Mouse (Mus musculus) CH12.LX (cell line): ENCODE data around the gene Aspscr1. TPM values are rescaled to one million over a fixed set of nuclear protein-coding genes. Genes with fewer than 3 reads are reported as not detected.

Source experiments
- DNase-seq: peaks from one replicate; pipeline ENCODE4 v3.0.0-alpha.2; 2013; ENCODE audit errors: extremely low read depth
- H3K27ac ChIP-seq: 2 replicates; pipeline ENCODE4 v1.5.1; 2012; ENCODE audit warnings: low read depth, mild to moderate bottlenecking, control low read depth, moderate library complexity; ENCODE audit not compliant: insufficient read depth
- H3K27me3 ChIP-seq: replicated peaks from 2 replicates; pipeline ENCODE3; 2012; ENCODE audit warnings: inconsistent platforms
- H3K36me3 ChIP-seq, 2 experiments: replicated peaks in 1 of 2; 2 replicates each; pipeline versions ENCODE3 to v1.6.1; 2012; ENCODE audit warnings: inconsistent platforms in 1 of 2, low read length in 1 of 2, mild to moderate bottlenecking in 1 of 2, mixed read lengths in 1 of 2, moderate library complexity in 1 of 2; ENCODE audit not compliant: control insufficient read depth in 1 of 2, insufficient read depth in 1 of 2
- H3K4me1 ChIP-seq, 2 experiments: 2 replicates each; pipeline ENCODE4 v1.6.1; 2012; ENCODE audit warnings: inconsistent platforms in 1 of 2, moderate library complexity in 1 of 2; ENCODE audit not compliant: insufficient read depth in 2 of 2, control insufficient read depth in 1 of 2
- H3K4me2 ChIP-seq: 2 replicates; pipeline ENCODE4 v1.6.1; 2012; ENCODE audit warnings: low read depth, mild to moderate bottlenecking, control low read depth; ENCODE audit not compliant: poor library complexity, insufficient read depth, severe bottlenecking
- H3K4me3 ChIP-seq, 3 experiments: fragments of 150-350 bp in 1 of 3; sonication (generic) in 1 of 3; replicated peaks in 1 of 3; 2 replicates each; pipeline versions ENCODE3 to v1.5.1; 2011 to 2012; ENCODE audit warnings: low read depth in 2 of 3, low read length in 2 of 3, mild to moderate bottlenecking in 2 of 3, moderate library complexity in 2 of 3, control low read depth in 1 of 3, improper control_type of control experiment in 1 of 3, inconsistent platforms in 1 of 3, mixed read lengths in 1 of 3; ENCODE audit not compliant: poor library complexity in 1 of 3
- H3K79me2 ChIP-seq: replicated peaks from 2 replicates; pipeline ENCODE4 v1.6.1; 2012; ENCODE audit warnings: mild to moderate bottlenecking, moderate library complexity; ENCODE audit not compliant: control insufficient read depth, poor library complexity, insufficient read depth, severe bottlenecking; ENCODE audit errors: extremely low read depth
- H3K9ac ChIP-seq: 2 replicates; pipeline ENCODE4 v1.6.1; 2012; ENCODE audit warnings: low read depth, mild to moderate bottlenecking, control low read depth, moderate library complexity; ENCODE audit not compliant: insufficient read depth
- H3K9me3 ChIP-seq: replicated peaks from 2 replicates; pipeline ENCODE3; 2012; ENCODE audit warnings: low read length, inconsistent platforms, mixed read lengths
- CHD2 ChIP-seq: IDR thresholded peaks from 2 replicates; pipeline ENCODE4 v1.6.1; 2011; ENCODE audit warnings: low read length, improper control_type of control experiment
- CTCF ChIP-seq, 2 experiments: IDR thresholded peaks in 1 of 2; conservative IDR thresholded peaks in 1 of 2; 2 replicates each; pipeline ENCODE4 v1.5.1; 2011 to 2012; ENCODE audit warnings: low read depth in 2 of 2, low read length in 2 of 2, improper control_type of control experiment in 1 of 2, inconsistent platforms in 1 of 2, mild to moderate bottlenecking in 1 of 2, moderate library complexity in 1 of 2
- E2F4 ChIP-seq: IDR thresholded peaks from 2 replicates; pipeline ENCODE4 v1.6.1; 2011; ENCODE audit warnings: low read depth, low read length, improper control_type of control experiment; ENCODE audit not compliant: insufficient replicate concordance
- EP300 ChIP-seq: IDR thresholded peaks from 2 replicates; pipeline ENCODE4 v1.6.1; 2011; ENCODE audit warnings: low read length, improper control_type of control experiment
- ETS1 ChIP-seq: conservative IDR thresholded peaks from 2 replicates; pipeline ENCODE4 v1.6.1; 2012; ENCODE audit warnings: low read depth, mild to moderate bottlenecking, inconsistent platforms, low read length, improper control_type of control experiment, moderate library complexity
- HCFC1 ChIP-seq: IDR thresholded peaks from 2 replicates; pipeline ENCODE4 v1.6.1; 2012; ENCODE audit warnings: low read depth, mild to moderate bottlenecking, inconsistent platforms, low read length, improper control_type of control experiment
- IRF4 ChIP-seq: IDR thresholded peaks from 2 replicates; pipeline ENCODE4 v1.6.1; 2014; ENCODE audit warnings: low read depth, mild to moderate bottlenecking, inconsistent platforms, low read length, improper control_type of control experiment
- JUN ChIP-seq: IDR thresholded peaks from 2 replicates; pipeline ENCODE4 v1.6.1; 2011; ENCODE audit warnings: low read depth, mild to moderate bottlenecking, low read length, improper control_type of control experiment, moderate library complexity; ENCODE audit not compliant: insufficient read depth
- JUND ChIP-seq: conservative IDR thresholded peaks from 2 replicates; pipeline ENCODE4 v1.6.1; 2011; ENCODE audit warnings: low read depth, low read length, improper control_type of control experiment
- MAFK ChIP-seq: IDR thresholded peaks from 2 replicates; pipeline ENCODE4 v1.6.1; 2011; ENCODE audit warnings: low read length, improper control_type of control experiment; ENCODE audit not compliant: insufficient replicate concordance
- MXI1 ChIP-seq: IDR thresholded peaks from 2 replicates; pipeline ENCODE4 v1.6.1; 2011; ENCODE audit warnings: mild to moderate bottlenecking, low read depth, low read length, improper control_type of control experiment
- NRF1 ChIP-seq: IDR thresholded peaks from 2 replicates; pipeline ENCODE4 v1.6.1; 2014; ENCODE audit warnings: low read depth, mild to moderate bottlenecking, inconsistent platforms, low read length, improper control_type of control experiment, moderate library complexity
- POLR2A ChIP-seq: IDR thresholded peaks from 2 replicates; pipeline ENCODE4 v1.6.1; 2011; ENCODE audit warnings: low read depth, mild to moderate bottlenecking, improper control_type of control experiment, low read length
- POLR2AphosphoS2 ChIP-seq: IDR thresholded peaks from 2 replicates; pipeline ENCODE4 v1.6.1; 2011; ENCODE audit warnings: low read depth, low read length, improper control_type of control experiment
- RAD21 ChIP-seq: IDR thresholded peaks from 2 replicates; pipeline ENCODE4 v1.6.1; 2011; ENCODE audit warnings: low read depth, mild to moderate bottlenecking, low read length, improper control_type of control experiment, moderate library complexity
- RCOR1 ChIP-seq: conservative IDR thresholded peaks from 2 replicates; pipeline ENCODE4 v1.6.1; 2012; ENCODE audit warnings: low read depth, mild to moderate bottlenecking, inconsistent platforms, low read length, improper control_type of control experiment
- SMC3 ChIP-seq: IDR thresholded peaks from 2 replicates; pipeline ENCODE4 v1.6.1; 2011; ENCODE audit warnings: low read depth, low read length, improper control_type of control experiment
- TBP ChIP-seq: conservative IDR thresholded peaks from 2 replicates; pipeline ENCODE4 v1.6.1; 2011; ENCODE audit warnings: low read depth, low read length, improper control_type of control experiment
- TCF12 ChIP-seq: IDR thresholded peaks from 2 replicates; pipeline ENCODE4 v1.6.1; 2014; ENCODE audit warnings: low read depth, mild to moderate bottlenecking, inconsistent platforms, low read length, improper control_type of control experiment
- UBTF ChIP-seq: IDR thresholded peaks from 2 replicates; pipeline ENCODE4 v1.6.1; 2012; ENCODE audit warnings: low read depth, mild to moderate bottlenecking, inconsistent platforms, low read length, improper control_type of control experiment, moderate library complexity
- USF1 ChIP-seq: IDR thresholded peaks from 2 replicates; pipeline ENCODE4 v1.6.1; 2014; ENCODE audit warnings: low read depth, mild to moderate bottlenecking, inconsistent platforms, low read length, improper control_type of control experiment
- USF2 ChIP-seq: conservative IDR thresholded peaks from 2 replicates; pipeline ENCODE4 v1.6.1; 2011; ENCODE audit warnings: low read depth, low read length, improper control_type of control experiment
- ZKSCAN1 ChIP-seq: IDR thresholded peaks from 2 replicates; pipeline ENCODE4 v1.6.1; 2012; ENCODE audit warnings: low read depth, inconsistent platforms, low read length, improper control_type of control experiment, borderline replicate concordance
- ZMIZ1 ChIP-seq: IDR thresholded peaks from 2 replicates; pipeline ENCODE4 v1.6.1; 2012; ENCODE audit warnings: low read depth, mild to moderate bottlenecking, inconsistent platforms, low read length, improper control_type of control experiment
- dilution Hi-C: fragments of 300-500 bp; cut with MboI; formaldehyde crosslinking; loops from 2 replicates; pipeline ENCODE4 v1.14.3; 2020; ENCODE audit warnings: low sequenced_read_pairs; ENCODE audit not compliant: extremely low pct_unique_long_range_greater_than_20kb, extremely low pct_ligation_motif_present
- in situ Hi-C: fragments of 300-500 bp; cut with MboI; formaldehyde crosslinking; loops from 3 replicates; pipeline ENCODE4 v1.14.3; 2019; ENCODE audit warnings: low sequenced_read_pairs, low pct_ligation_motif_present, low pct_unique_long_range_greater_than_20kb, mixed read lengths
- polyA plus RNA-seq: library from polyadenylated mRNA; unstranded; fragments of >175 nt; gene quantifications from 2 replicates; pipeline ENCODE4 v1.2.1, GENCODE M21; 2012; ENCODE audit warnings: low read depth; ENCODE audit not compliant: insufficient read length
- total RNA-seq, 2 experiments: library from RNA; depleted of rRNA; stranded (reverse); fragments of 300-350 nt in 1 of 2; fragments of >200 nt in 1 of 2; gene quantifications; 2 replicates each; pipeline ENCODE4 v1.2.3; 2012 to 2014

The Aspscr1 gene
- total and polyA plus RNA-seq, 3 experiments, result 27.3 to 69.9 (median 34.1) TPM

DNA sequence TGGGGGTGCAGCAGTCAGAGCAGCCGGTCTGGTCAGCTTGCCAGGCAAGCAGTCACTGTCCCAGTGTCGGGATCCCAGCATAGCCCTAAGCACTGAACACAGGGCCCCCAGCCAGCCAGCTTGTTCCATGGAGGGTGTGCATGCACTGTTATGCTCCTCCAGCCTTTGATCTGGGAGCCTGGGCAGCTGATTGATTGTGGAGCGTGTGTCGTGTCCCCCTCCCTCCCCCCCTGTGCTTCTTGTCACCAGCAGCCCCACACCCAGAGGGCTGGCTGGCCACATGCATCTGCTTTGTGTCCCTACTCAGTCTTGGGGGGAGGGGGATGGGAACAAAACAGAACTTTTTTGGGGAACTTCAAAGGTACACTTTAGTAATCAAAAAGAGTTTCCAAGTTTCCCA is 22.4 kb downstream of the Aspscr1 start:
- dilution Hi-C loops, result no loop called here
- H3K27me3 ChIP-seq, result no peaks in the 10 kb centered on the region

GRCm38 (mm10) chr11:120695641-120696040 is 22.9 kb downstream of the Aspscr1 start:
- TF ChIP-seq E2F4, result no peak
- no peak for TF ChIP-seq ETS1
- no peak for TF ChIP-seq JUND
- no peak for TF ChIP-seq JUN
- no peak for TF ChIP-seq MAFK
- TF ChIP-seq MXI1, result no peak
- TF ChIP-seq RCOR1, result no peak
- TF ChIP-seq POLR2A, result no peak
- in situ Hi-C loops, result no loop called here
- peaks cover 49 to 95% of the 10 kb centered on the region in 2 experiments for H3K36me3 ChIP-seq
- H3K79me2 ChIP-seq, result no peaks in the 10 kb centered on the region
- dilution Hi-C loops, result no loop called here
- no peak overlapping the region for H3K4me2 ChIP-seq
- no peak overlapping the region for H3K9ac ChIP-seq
- no peak overlapping the region for H3K4me3 ChIP-seq
- H3K27ac ChIP-seq, result no peak overlapping the region
- peaks cover 8% of the 10 kb centered on the region for H3K9me3 ChIP-seq
- no peaks in the 10 kb centered on the region for H3K27me3 ChIP-seq
- H3K4me1 ChIP-seq, result 0 out of 4 replicates have a peak, but pooled peaks cover 2 to 5% of the 10 kb centered on the region in 2 experiments
- DNase-seq, result no peak

More for the DNA sequence above, 22.4 kb downstream of the Aspscr1 start:
- Histone ChIP-seq H3K79me2 (no peaks in the 10 kb centered on the region), H3K4me3 (no peak overlapping the region), H3K9me3 (peaks cover 8% of the 10 kb centered on the region), H3K9ac (no peak overlapping the region), H3K4me2 (no peak overlapping the region), H3K36me3 (peaks cover 47 to 95% of the 10 kb centered on the region in 2 experiments), H3K4me1 (0 out of 4 replicates have a peak, but pooled peaks cover 2 to 5% of the 10 kb centered on the region in 2 experiments), H3K27ac (no peak overlapping the region)
- in situ Hi-C loops, result no loop called here
- DNase-seq, result no peak
- TF ChIP-seq CTCF (conservative IDR thresholded peaks at IDR 0.05 in 1 of 2, IDR thresholded peaks at IDR 0.05 in 1 of 2; ENCODE audit: low read depth in 2 of 2, low read length in 2 of 2), result no peak
- no peak for TF ChIP-seq SMC3
- no peak for TF ChIP-seq NRF1
- no peak for TF ChIP-seq ZKSCAN1
- no peak for TF ChIP-seq JUND
- no peak for TF ChIP-seq POLR2AphosphoS2
- no peak for TF ChIP-seq RCOR1
- TF ChIP-seq CHD2, result no peak
- TF ChIP-seq IRF4, result no peak
- no peak for TF ChIP-seq USF1
- TF ChIP-seq EP300, result no peak
- TF ChIP-seq RAD21, result no peak
- no peak for TF ChIP-seq USF2
- no peak for TF ChIP-seq E2F4
- no peak for TF ChIP-seq UBTF
- TF ChIP-seq ZMIZ1, result no peak
- TF ChIP-seq HCFC1, result no peak
- TF ChIP-seq TCF12, result no peak
- no peak for TF ChIP-seq POLR2A
- TF ChIP-seq TBP, result no peak
